Mouse (Mus musculus) kidney, adult 2 months (tissue): ENCODE data around the gene Uqcr11.

ENCODE experiments used
- CTCF ChIP-seq: fragments of 200-500 bp; conservative IDR thresholded peaks from 2 replicates; pipeline ENCODE4 v1.5.1; 2011; ENCODE audit warnings: low read depth, mild to moderate bottlenecking, control low read depth, low read length, moderate library complexity, mixed read lengths; ENCODE audit not compliant: insufficient read depth, insufficient read length
- POLR2A ChIP-seq: fragments of 200-500 bp; IDR thresholded peaks from one replicate; pipeline ENCODE4 v1.6.1; 2011; ENCODE audit warnings: low read depth, low read length, control low read depth

DNA sequence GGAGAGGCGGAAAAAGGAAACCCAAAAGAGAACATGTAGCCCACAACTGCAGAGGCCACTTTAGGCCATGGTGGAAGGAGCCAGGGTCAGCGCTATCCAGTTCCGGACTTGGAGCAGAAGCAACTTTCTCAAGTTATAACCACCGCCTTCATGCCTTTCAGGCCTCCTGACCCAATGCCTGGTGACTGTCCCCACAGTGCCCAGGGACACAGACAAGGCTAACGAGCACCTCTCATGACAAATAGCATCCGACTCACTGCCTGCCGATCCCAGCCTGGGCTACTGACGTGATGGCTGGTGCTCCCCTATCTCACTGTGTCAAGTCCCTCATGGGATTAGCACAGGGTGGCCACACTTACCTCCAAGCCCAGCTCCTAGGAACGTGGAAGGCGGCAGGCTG, 14.1 kb upstream of the Uqcr11 start:
- TF ChIP-seq POLR2A, result no peak
- TF ChIP-seq CTCF, result no peak
